Mouse (Mus musculus): Measurements from ENCODE around the gene Uvrag. TPM values are rescaled to one million over a fixed set of nuclear protein-coding genes. Genes with fewer than 3 reads are reported as not detected.
A peak's percentile ranks its signal among the peaks of the same experiment; 100 is the strongest.

Uvrag gene
- total and polyA plus RNA-seq, 3 experiments, result 13.1 to 29.9 (median 23.3) TPM

GRCm38 (mm10) chr7:99140511-99140910 lies 430 bp downstream of the Uvrag start:
- no peak for ATAC-seq (ENCODE audit: extremely low read depth, insufficient number of reproducible peaks, low FRiP score, poor library complexity, severe bottlenecking)
- Histone ChIP-seq H3K27me3 (ENCODE audit: insufficient read depth, low read length) (peaks cover 15% of the 10 kb centered on the region), H3K9me3 (replicated peaks) (peaks cover 3% of the 10 kb centered on the region), H3K4me3 (ENCODE audit: low read depth, low read length) (peak overlapping the region; percentile 93), H3K36me3 (replicated peaks) (peaks cover 20% of the 10 kb centered on the region), H3K4me1 (ENCODE audit: insufficient read depth, low read depth, low read length) (peaks cover 25% of the 10 kb centered on the region)
- TF ChIP-seq POLR2AphosphoS5 (IDR thresholded peaks at IDR 0.05; ENCODE audit: insufficient replicate concordance, low read depth, low read length) (no peak), CTCF (IDR thresholded peaks at IDR 0.05; ENCODE audit: low read depth, low read length) (no peak)
- no peak for DNase-seq (ENCODE audit: low spot score)

- H3K9me3 ChIP-seq (replicated peaks), result peaks cover 8% of the 10 kb centered on the region
- H3K27me3 ChIP-seq (ENCODE audit: insufficient read depth, low read length), result peaks cover 11% of the 10 kb centered on the region
- H3K36me3 ChIP-seq (replicated peaks), result peaks cover 25% of the 10 kb centered on the region
- TF ChIP-seq GATA1 (IDR thresholded peaks at IDR 0.05; ENCODE audit: borderline replicate concordance, low read length), result no peak
- TF ChIP-seq POLR2AphosphoS5 (IDR thresholded peaks at IDR 0.05; ENCODE audit: insufficient replicate concordance, low read depth, low read length), result no peak
- no peak for TF ChIP-seq TAL1 (conservative IDR thresholded peaks at IDR 0.05; ENCODE audit: low read depth, low read length)
- TF ChIP-seq GATA2 (IDR thresholded peaks at IDR 0.05; ENCODE audit: borderline replicate concordance, low read depth, low read length), result no peak
- TF ChIP-seq CTCF (IDR thresholded peaks at IDR 0.05; ENCODE audit: low read depth, low read length), result no peak
- ATAC-seq (ENCODE audit: extremely low read depth, insufficient number of reproducible peaks, low FRiP score, poor library complexity, severe bottlenecking), result no peak
- peak; percentile 19 for DNase-seq (ENCODE audit: low spot score)
- peak overlapping the region; percentile 93 for H3K4me3 ChIP-seq (ENCODE audit: low read depth, low read length)
- H3K4me1 ChIP-seq (ENCODE audit: insufficient read depth, low read depth, low read length), result peaks cover 25% of the 10 kb centered on the region
Measured at GRCm38 (mm10) chr7:99139841-99140491, 975 bp downstream of the Uvrag start.

GRCm38 (mm10) chr7:99137541-99137940 lies 3.4 kb downstream of the Uvrag start:
- ATAC-seq (ENCODE audit: extremely low read depth, insufficient number of reproducible peaks, low FRiP score, poor library complexity, severe bottlenecking), result no peak
- Histone ChIP-seq H3K4me3 (ENCODE audit: low read depth, low read length) (no peak overlapping the region), H3K9me3 (replicated peaks) (peaks cover 8% of the 10 kb centered on the region), H3K4me1 (ENCODE audit: insufficient read depth, low read depth, low read length) (peaks cover 25% of the 10 kb centered on the region), H3K27me3 (ENCODE audit: insufficient read depth, low read length) (no peaks in the 10 kb centered on the region), H3K36me3 (replicated peaks) (peaks cover 37% of the 10 kb centered on the region)
- no peak for DNase-seq (ENCODE audit: low spot score)
- TF ChIP-seq POLR2AphosphoS5 (IDR thresholded peaks at IDR 0.05; ENCODE audit: insufficient replicate concordance, low read depth, low read length) (no peak), CTCF (IDR thresholded peaks at IDR 0.05; ENCODE audit: low read depth, low read length) (no peak), GATA2 (IDR thresholded peaks at IDR 0.05; ENCODE audit: borderline replicate concordance, low read depth, low read length) (no peak), TAL1 (conservative IDR thresholded peaks at IDR 0.05; ENCODE audit: low read depth, low read length) (no peak)

- TF ChIP-seq GATA2 (IDR thresholded peaks at IDR 0.05; ENCODE audit: borderline replicate concordance, low read depth, low read length) (no peak), POLR2AphosphoS5 (IDR thresholded peaks at IDR 0.05; ENCODE audit: insufficient replicate concordance, low read depth, low read length) (no peak), TAL1 (conservative IDR thresholded peaks at IDR 0.05; ENCODE audit: low read depth, low read length) (no peak), GATA1 (IDR thresholded peaks at IDR 0.05; ENCODE audit: borderline replicate concordance, low read length) (no peak), CTCF (IDR thresholded peaks at IDR 0.05; ENCODE audit: low read depth, low read length) (no peak)
- ATAC-seq (ENCODE audit: extremely low read depth, insufficient number of reproducible peaks, low FRiP score, poor library complexity, severe bottlenecking) (no peak), DNase-seq (ENCODE audit: low spot score) (no peak)
- peaks cover 37% of the 10 kb centered on the region for H3K36me3 ChIP-seq (replicated peaks)
- H3K4me1 ChIP-seq (ENCODE audit: insufficient read depth, low read depth, low read length), result peaks cover 19% of the 10 kb centered on the region
- peaks cover 8% of the 10 kb centered on the region for H3K9me3 ChIP-seq (replicated peaks)
- no peak overlapping the region for H3K4me3 ChIP-seq (ENCODE audit: low read depth, low read length)
- no peaks in the 10 kb centered on the region for H3K27me3 ChIP-seq (ENCODE audit: insufficient read depth, low read length)
Measured at GRCm38 (mm10) chr7:99136789-99137188, 4.2 kb downstream of the Uvrag start.

- H3K36me3 ChIP-seq (replicated peaks), result peaks cover 49% of the 10 kb centered on the region
- ATAC-seq (ENCODE audit: extremely low read depth, insufficient number of reproducible peaks, low FRiP score, poor library complexity, severe bottlenecking) (no peak), DNase-seq (ENCODE audit: low spot score) (no peak)
- TF ChIP-seq TAL1 (conservative IDR thresholded peaks at IDR 0.05; ENCODE audit: low read depth, low read length) (no peak), POLR2AphosphoS5 (IDR thresholded peaks at IDR 0.05; ENCODE audit: insufficient replicate concordance, low read depth, low read length) (no peak), CTCF (IDR thresholded peaks at IDR 0.05; ENCODE audit: low read depth, low read length) (no peak), GATA2 (IDR thresholded peaks at IDR 0.05; ENCODE audit: borderline replicate concordance, low read depth, low read length) (no peak), GATA1 (IDR thresholded peaks at IDR 0.05; ENCODE audit: borderline replicate concordance, low read length) (no peak)
- peaks cover 8% of the 10 kb centered on the region for H3K9me3 ChIP-seq (replicated peaks)
- peaks cover 4% of the 10 kb centered on the region for H3K4me1 ChIP-seq (ENCODE audit: insufficient read depth, low read depth, low read length)
- H3K27me3 ChIP-seq (ENCODE audit: insufficient read depth, low read length), result no peaks in the 10 kb centered on the region
- H3K4me3 ChIP-seq (ENCODE audit: low read depth, low read length), result no peak overlapping the region
Measured at GRCm38 (mm10) chr7:99133811-99134402, 7.0 kb downstream of the Uvrag start.

GRCm38 (mm10) chr7:99132597-99132996 lies 8.3 kb downstream of the Uvrag start:
- Histone ChIP-seq H3K4me1 (ENCODE audit: insufficient read depth, low read depth, low read length) (peaks cover 14% of the 10 kb centered on the region), H3K27me3 (ENCODE audit: insufficient read depth, low read length) (no peaks in the 10 kb centered on the region), H3K4me3 (ENCODE audit: low read depth, low read length) (no peak overlapping the region), H3K36me3 (replicated peaks) (peaks cover 50% of the 10 kb centered on the region), H3K9me3 (replicated peaks) (peaks cover 8% of the 10 kb centered on the region)
- ATAC-seq (ENCODE audit: extremely low read depth, insufficient number of reproducible peaks, low FRiP score, poor library complexity, severe bottlenecking) (no peak), DNase-seq (ENCODE audit: low spot score) (no peak)
- TF ChIP-seq TAL1 (conservative IDR thresholded peaks at IDR 0.05; ENCODE audit: low read depth, low read length), result no peak
- no peak for TF ChIP-seq POLR2AphosphoS5 (IDR thresholded peaks at IDR 0.05; ENCODE audit: insufficient replicate concordance, low read depth, low read length)
- no peak for TF ChIP-seq GATA2 (IDR thresholded peaks at IDR 0.05; ENCODE audit: borderline replicate concordance, low read depth, low read length)
- TF ChIP-seq GATA1 (IDR thresholded peaks at IDR 0.05; ENCODE audit: borderline replicate concordance, low read length), result no peak
- no peak for TF ChIP-seq CTCF (IDR thresholded peaks at IDR 0.05; ENCODE audit: low read depth, low read length)

All from G1E (cell line).